Mouse (Mus musculus) heart, adult 9 months (tissue): ENCODE data around the gene Pik3r4.

Experiments used
- DNase-seq, 2 experiments: peaks; one replicate each; pipeline ENCODE4 v3.0.0; 2022; ENCODE audit warnings: low spot score in 2 of 2

Pik3r4 gene

DNA sequence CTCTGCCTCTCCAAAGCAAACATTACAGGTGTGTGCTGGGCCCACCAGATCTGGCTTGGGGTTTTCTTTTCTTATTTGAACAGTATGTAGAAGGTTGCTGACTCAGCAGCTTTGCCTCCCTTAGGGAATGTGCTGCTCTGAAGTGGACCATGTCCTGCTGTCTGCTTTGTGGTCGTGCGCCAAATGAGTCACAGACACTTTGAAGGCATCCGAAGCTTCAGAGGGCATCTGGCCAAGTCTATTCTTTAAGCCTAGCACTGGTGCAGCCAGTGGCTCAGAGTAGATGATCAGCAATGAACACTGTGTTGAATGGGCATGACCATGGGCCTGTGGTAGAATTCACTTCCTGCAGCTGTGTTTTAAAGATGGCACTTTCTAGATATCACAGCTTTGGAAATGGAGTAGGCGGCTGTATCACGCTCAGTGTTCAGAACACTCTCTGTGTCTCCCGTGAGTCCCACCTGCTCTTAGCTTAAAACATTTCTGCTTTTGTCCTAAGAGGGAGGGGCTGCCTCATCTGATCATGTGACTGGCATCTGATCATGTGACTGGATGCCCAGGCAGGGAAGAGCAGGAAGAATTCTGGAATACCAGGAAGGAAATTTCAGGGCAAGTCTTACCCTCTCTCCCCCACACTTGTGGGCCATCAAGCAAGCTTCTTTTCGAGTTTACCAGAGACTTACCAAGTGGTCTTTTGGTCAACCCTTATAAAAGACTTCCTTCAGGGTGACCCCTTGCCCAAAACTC lies 54.2 kb downstream of the Pik3r4 start:
- DNase-seq, result no peak

DNA sequence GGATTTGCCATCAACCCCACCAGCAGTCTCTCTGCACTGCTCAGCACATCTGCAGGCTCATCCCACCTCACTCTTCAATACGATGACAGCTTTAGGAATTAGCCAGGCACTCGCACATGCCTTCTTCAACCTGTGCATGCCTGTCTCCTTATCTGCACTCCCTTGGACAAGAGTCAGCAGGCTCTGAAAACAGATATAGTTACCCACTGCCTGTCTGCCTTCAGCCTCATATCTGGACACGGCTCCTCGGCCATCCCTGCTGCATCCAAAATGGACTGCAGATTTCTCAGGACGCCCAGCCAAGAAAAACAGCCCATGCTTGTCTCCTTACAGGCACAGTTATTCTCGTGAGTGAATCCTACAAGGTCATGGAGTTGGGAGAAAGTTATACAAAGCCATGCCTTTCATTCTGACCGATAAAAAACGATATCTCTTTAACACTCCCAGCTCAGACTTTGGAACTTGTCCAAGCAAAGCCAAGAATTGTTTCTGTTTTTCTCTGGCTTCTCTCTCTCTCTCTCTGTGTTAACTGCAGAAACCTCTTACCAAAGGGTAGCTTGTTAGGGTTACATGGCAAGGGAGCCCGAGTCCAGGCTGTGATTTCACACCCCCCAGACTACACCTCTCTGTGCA lies 55.1 kb downstream of the Pik3r4 start:
- peak; percentile 50 to 61 for DNase-seq

DNA sequence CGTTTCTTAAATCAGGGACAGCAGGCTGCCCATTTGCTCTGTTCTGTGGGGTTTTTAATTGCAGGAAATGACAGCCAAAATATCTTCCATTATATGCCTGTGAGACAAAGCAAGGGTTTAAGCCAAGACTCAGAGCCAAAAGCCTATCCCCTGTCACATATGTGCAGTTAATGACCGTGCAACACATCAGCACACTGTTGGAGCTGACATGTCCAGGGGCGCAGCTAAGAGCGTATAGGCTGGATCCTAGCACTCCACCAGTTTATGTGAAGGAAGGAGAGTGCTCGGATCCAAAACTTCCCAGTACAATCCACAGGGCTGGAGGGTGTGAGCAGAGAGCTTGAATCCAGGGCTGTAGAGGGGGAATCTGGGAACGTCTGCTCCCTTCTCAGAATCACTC lies 57.9 kb downstream of the Pik3r4 start:
- DNase-seq, result no peak

GRCm38 (mm10) chr9:105701966-105702365 lies 59.2 kb downstream of the Pik3r4 start:
- DNase-seq, result no peak

- DNase-seq, result no peak
Measured at GRCm38 (mm10) chr9:105704226-105704932, 61.6 kb downstream of the Pik3r4 start.

GRCm38 (mm10) chr9:105705011-105705410 lies 62.2 kb downstream of the Pik3r4 start:
- no peak for DNase-seq

GRCm38 (mm10) chr9:105712049-105712448 lies 69.3 kb downstream of the Pik3r4 start:
- no peak for DNase-seq

DNA sequence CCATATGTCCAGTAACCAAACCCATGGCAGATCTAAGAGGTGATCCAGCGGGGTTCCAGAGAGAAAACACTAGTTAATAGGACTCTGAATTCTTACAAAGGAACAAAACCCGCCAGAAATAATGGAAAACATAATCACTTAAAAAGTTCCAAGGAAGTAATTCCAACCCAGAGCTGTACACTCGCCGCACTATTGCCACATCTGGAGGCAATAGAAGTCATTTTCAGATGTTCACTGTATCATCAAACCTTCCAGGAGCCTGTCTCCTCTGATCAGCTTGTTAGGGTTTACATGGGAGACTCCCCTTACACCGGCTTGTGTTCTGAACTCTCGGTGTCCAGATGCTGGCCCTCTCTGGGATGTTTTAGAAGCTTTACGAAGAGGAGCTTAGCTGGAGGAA lies 76.6 kb downstream of the Pik3r4 start:
- no peak for DNase-seq

DNA sequence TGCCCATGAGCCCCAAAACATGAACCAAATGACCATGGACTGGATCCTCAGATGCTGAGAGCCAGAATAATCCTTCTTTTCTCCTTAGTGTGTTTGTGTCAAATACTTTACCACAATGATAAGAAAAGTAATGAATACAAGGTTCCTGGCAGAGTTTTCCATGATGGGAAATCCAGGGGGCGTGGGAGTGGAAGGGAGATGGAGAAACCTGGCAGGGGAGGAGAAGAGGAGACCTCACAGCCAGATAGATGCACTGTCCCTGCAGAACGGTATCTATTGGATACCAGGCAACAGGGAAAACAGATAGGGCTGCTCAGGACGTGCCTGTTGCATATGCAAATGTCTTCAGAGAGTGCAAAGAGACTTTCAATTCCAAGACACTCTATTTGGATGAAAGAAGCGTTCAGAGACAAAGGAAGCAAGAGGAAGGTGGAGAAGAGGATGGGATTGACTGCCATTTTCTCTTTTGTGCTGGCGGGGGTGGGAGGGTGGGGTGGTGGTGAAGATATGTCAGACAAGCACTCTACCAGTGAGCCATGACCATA lies 77.1 kb downstream of the Pik3r4 start:
- DNase-seq, result no peak

DNA sequence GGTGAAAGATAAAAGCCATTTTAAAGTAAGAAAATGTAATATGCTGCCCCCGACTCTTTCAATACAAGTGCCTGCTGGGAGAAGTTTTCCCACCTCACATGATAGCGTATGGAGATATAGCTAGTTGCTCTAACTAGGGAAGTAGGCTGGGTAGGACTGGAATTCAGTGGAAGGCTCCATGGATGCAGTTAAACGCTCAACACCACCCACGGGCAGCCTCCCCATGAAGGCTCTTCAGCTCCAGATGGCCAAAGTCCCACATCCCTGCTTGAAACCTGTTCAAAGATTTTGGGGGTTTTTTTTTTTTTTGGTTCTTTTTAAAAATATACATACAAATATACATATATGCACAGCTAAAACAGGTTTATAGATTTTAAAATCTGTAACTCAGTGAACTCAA lies 77.7 kb downstream of the Pik3r4 start:
- no peak for DNase-seq

- DNase-seq, result peak; percentile 72 to 77
Measured at GRCm38 (mm10) chr9:105731976-105732375, 89.2 kb downstream of the Pik3r4 start.

DNA sequence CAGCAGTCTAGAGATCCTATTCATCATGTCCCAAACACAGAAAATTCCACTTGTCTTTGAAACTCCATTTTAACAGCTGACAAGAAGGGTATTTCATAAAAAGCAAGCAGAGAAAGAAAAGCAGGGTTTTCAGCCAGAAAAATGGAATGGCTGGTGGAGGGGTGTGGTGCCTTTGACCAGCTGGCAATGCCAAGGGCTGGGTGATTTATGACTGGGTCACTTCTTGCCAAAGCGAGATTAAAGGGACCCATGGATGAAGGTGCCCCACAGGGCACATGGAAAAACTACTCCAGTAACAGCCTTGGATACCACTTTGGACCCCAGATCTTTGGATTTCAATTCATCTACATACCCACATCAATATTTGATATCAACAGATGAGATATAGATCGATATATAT lies 91.9 kb downstream of the Pik3r4 start:
- no peak for DNase-seq

DNA sequence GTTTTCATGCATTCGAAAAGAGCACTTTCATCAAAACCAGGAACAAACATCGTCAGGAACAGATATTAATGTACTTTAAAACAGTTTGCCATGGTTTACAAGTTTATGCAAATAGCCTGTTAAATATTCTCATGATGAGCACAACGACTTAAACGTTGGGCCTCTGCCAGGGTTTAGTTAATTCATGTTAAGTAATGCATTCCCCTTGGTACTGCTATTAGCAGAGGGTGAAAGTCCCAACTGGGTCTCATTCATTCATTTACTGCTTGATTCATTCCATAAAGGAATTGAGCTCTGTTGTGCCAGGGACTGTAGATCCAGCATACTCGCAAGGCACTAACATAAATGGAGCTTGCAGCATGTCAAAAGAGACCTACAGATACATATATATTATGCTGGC lies 92.4 kb downstream of the Pik3r4 start:
- DNase-seq, result no peak
